Mouse (Mus musculus): ENCODE data around the gene Gm10665. TPM values are rescaled to one million over a fixed set of nuclear protein-coding genes. Genes with fewer than 3 reads are reported as not detected.
"Not testable (repeated sequence)": the region's sequence is repeated elsewhere in the genome, so short reads cannot be mapped to it uniquely, and the experiment has no call there.

Gm10665 gene
- not detected for total RNA-seq (2021)

DNA sequence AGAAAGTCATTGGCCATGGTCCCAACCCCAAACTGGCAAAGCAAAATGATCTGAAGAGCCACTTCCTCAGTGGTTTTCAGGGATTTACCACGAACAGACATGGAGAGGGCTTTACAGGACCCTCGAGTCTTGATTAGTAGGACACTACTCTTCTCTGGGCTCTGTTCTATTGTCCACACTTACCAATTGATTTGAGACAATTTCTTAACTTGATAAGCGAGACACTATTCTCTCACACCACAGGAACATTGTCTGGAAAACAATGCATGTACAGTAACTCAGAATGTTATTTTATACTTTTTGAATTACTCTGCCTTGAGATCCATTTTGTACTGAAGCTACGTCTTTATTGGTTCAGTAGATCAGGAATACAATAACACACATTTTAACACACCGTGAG, at the start of gene Gm10665:
Gene Gm10665 (minus strand): TSS at position 101 of the 400 bp plus-strand sequence.
- intact Hi-C loops (cut with DNase I); DNase-seq (ENCODE audit: low spot score in 2 of 2): not testable (repeated sequence)

DNA sequence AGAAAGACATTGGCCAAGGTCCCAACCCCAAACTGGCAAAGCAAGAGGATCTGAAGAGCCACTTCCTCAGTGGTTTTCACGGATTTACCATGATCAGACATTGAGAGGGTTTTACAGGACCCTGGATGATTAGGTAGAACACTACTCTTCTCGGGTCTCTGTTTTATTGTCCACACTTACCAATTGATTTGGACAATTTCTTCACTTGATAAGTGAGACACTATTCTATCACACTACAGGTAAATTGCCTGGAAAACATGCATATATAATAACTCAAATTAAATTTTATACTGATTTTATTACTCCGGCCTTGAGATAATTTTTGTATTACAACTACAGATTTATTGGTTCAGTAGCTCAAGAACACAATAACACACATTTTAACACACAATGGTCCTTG, 35.7 kb upstream of the Gm10665 start, which contains the start of gene Vmn1r151:
Gene Vmn1r151 (minus strand): TSS at position 101 of the 400 bp plus-strand sequence.
- DNase-seq (ENCODE audit: low spot score in 2 of 2); intact Hi-C loops (cut with DNase I): not testable (repeated sequence)

DNA sequence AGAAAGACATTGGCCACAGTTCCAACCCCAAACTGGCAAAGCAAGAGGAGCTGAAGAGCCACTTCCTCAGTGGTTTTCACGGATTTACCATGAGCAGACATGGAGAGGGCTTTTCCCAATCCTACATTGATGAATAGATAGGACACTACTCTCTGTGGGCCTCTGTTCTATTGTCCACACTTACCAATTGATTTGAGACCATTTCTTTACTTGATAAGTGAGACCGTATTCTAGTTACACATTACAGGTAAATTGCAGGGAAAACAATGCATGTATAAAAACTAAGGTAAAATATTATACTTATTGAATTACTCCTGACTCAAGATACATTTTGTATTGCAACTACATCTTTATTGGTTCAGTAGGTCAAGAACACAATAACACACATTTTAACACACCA, 25.7 kb downstream of the Gm10665 start, which contains the start of gene Vmn1r149:
Gene Vmn1r149 (minus strand): TSS at position 101 of the 400 bp plus-strand sequence.
- intact Hi-C loops (cut with DNase I); DNase-seq (ENCODE audit: low spot score in 2 of 2): not testable (repeated sequence)

DNA sequence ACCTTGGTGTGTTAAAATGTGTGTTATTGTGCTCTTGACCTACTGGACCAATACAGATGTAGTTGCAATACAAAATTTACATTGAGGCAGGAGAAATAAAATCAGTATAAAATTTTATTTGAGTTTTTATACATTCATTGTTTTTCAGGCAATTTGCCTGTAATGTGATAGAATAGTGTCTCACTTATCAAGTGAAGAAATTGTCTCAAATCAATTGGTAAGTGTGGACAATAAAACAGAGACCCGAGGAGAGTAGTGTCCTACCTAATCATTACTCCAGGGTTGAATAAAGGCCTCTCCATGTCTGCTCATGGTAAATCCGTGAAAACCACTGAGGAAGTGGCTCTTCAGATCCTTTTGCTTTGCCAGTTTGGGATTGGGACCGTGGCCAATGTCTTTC, 50.6 kb downstream of the Gm10665 start, which contains the start of gene Vmn1r148:
Gene Vmn1r148 (plus strand): TSS at position 301 of the 400 bp plus-strand sequence.
- intact Hi-C loops (cut with DNase I); DNase-seq (ENCODE audit: low spot score in 2 of 2): not testable (repeated sequence)

Other genes starting within 250 kb of the Gm10665 start
- not detected for gene Gm8453, start 234.6 kb downstream of the Gm10665 start, total RNA-seq (2021)
- not detected for gene Gm4187, start 134.4 kb downstream of the Gm10665 start, total RNA-seq (2021)
- gene Gm8660, start 93.0 kb downstream of the Gm10665 start, total RNA-seq (2021) = not detected
- gene Vmn1r148, start 50.5 kb downstream of the Gm10665 start, total RNA-seq (2021) = not detected
- not detected for gene Vmn1r149, start 25.8 kb downstream of the Gm10665 start, total RNA-seq (2021)
- gene Vmn1r151, start 35.6 kb upstream of the Gm10665 start, total RNA-seq (2021) = not detected
- not detected for gene Vmn1r152, start 58.9 kb upstream of the Gm10665 start, total RNA-seq (2021)
- not detected for gene Gm8677, start 70.8 kb upstream of the Gm10665 start, total RNA-seq (2021)
- gene Gm4201, start 101.3 kb upstream of the Gm10665 start, total RNA-seq (2021) = not detected
- gene Gm4565, start 124.1 kb upstream of the Gm10665 start, total RNA-seq (2021) = not detected
- gene Vmn1r155, start 193.9 kb upstream of the Gm10665 start, total RNA-seq (2021) = not detected
- gene Gm8693, start 228.2 kb upstream of the Gm10665 start, total RNA-seq (2021) = not detected